Mouse (Mus musculus) skeletal muscle tissue, adult 2 months (tissue): ENCODE measurements around the gene Smim5.

Source experiments
- DNase-seq: peaks from one replicate; pipeline ENCODE4 v3.0.0-alpha.2; 2012; ENCODE audit warnings: low read depth, low spot score

Gene Smim5

DNA sequence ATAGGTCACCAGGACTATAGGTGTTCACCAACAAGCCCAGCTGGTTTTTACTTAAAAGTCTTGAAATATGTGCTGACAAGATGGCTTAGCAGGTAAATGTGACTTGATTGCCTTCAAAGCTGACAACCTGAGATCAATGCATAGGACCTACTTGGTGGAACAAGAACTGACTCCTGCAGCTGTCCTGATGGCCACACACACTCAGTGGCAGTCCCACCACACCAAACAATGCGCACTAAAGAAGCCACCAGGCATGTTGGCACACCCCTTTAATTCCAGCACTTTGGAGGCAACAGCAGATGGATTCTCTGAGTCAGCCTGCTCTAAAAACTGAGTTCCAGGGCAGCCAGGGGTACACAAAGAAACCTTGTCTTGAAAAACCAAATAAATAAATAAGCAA, 22.2 kb downstream of the Smim5 start:
- DNase-seq, result no peak

DNA sequence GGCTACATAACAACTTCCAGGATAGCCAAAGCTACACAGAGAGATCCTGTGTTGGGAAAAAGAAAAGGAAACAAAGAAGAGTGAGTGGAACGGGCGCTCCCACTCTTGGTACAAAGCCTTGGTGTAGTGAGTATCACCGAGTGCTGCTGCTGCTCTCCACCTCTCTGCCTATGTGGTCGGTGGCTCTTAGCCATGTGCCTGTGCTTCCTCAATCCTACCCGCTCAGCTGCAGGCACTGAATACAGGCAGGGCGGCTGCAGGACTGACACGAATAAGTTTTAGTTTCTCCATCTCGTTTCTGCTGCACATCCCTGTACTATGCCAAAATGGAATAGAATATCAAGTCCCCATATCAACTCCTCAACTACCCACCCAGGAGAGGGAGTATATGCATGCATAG, 29.3 kb downstream of the Smim5 start:
- DNase-seq, result no peak

DNA sequence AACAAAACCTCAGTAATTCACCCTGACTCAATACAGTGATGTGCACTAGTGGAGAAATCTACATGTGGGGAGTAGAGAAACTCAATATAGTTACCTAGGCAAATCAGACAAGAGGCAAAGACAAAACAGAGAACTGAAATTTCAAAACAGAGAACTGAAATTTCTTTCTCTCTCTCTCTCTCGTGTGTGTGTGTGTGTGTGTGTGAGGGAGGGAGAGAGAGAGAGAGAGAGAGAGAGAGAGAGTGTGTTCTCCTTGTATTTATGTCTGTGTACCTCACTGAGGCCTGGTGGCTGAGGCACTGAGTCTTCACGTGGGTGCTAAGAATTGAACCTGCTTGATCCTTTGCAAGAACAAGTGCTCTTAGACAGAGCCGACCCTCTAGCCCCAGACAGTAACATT, 30.1 kb downstream of the Smim5 start:
- DNase-seq, result no peak

DNA sequence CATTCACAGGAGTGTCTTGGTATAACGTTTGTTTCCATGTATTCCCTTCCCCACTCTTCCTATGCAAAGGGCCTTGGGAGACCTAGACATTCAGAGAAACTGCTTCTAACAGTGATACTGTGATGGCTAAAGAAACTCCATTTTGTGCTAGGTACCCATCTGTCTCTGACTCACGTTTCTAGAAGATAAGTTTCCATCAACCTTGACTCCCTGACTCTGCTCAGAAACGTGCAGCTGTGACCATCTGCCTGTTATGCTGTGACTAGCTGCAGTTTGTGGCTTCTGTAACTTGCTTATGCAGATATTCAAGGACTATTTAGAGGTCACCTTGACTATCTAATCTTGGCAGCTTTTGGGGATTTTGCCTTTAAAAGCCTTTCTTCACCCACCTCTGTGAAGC, 31.5 kb downstream of the Smim5 start:
- no peak for DNase-seq

DNA sequence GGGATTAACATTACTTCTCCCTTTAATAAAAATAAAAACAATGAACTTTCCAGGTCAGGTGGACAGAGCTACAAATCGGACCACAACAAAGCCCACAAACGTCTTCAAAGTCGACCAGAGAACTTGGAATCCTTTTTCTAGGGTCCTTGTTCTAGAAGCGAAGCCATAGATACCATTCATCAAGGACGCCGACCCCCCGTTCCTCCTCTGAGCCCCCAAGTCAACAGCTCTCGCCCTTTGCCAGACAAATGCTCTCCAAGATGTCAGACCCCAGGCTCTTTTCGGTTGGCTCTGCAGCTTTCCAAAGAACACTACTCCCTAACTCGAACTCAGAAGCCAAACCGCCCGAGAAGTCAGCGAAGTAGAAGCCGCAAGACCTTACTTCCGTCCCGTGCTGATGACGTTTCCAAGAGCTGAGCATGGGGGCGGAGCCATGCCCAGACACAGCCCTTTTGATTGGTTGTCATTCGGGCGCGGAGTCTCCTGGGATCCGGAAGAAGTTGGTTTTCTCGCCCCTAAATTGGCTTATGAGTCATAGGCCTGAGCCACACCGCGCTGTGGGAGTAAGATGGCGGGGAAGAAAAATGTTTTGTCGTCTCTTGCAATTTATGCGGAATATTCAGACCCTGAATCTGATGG, 33.5 kb downstream of the Smim5 start, which contains the start of the genes Sap30bp and Recql5:
Gene Sap30bp, plus strand, starts transcription at position 175 of the 639 bp plus-strand sequence.
Gene Recql5, minus strand, starts transcription at position 370 of the 639 bp plus-strand sequence.
- DNase-seq, result peak; percentile 98

DNA sequence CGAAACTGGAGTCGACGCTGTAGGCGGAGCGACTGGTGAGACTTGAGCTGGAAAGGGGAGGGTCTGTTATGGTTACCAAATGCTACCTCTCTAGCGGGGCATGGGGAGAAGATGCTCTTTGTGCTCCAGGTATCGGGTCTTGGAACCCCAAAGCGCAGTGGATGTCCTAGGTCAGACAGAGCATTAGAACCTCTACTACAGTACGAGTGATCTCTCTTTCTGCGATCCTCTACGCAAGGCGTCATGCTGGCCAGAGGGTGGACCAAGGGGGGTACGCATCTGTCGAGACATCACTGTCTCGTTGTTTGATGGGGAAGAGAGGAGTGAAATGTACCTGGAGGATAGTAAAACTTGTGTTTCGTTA, 34.0 kb downstream of the Smim5 start:
- DNase-seq, result no peak

DNA sequence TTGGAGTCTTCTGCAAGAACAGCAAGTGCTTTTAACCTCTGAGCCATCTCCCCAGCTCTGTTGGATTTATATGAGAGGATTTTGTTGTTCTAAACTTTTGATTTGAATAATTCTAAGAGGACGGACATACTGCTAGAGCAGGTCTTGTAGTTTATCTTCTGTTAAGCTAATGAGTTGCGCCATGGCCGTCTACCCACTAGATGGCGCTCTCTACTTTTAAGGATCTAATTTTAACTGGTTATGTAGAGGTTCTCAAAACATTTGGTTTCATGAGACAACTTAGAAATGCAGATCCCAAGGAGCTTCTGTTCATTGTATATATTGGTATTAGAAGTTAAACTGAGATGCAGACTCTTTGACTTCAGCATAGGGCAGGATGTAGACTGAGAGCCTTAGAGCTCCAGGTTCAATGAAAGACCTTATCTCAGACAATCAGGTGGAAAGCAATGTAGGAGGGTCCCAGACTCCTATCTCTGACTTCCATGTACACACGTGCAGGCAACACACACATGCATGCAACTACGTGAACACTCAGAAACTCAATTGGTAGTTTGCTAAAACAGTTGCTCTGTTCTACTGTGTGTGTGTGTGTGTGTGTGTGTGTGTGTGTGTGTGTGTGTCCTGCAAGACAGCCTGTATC, 40.0 kb downstream of the Smim5 start:
- DNase-seq, result peak; percentile 52

DNA sequence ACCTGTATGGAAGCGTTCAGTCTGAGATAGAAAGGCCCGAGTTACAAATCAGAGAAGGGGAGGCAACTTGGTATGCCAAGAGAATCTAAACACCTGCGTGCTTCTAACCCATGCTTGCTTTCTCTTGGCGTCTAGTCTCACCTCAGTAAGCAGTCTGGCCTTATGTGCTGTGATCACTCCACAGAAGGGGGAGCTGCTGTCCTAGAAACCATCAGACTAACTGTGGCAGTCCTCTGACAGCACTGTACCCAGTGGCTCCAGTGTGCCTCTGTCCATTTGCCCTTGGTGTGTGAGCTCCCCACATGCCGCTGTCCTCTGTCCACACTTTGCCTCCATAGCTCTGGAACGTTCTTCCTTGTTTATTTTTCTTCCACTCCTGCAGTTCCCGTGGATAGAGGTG, 42.2 kb downstream of the Smim5 start:
- DNase-seq, result no peak

DNA sequence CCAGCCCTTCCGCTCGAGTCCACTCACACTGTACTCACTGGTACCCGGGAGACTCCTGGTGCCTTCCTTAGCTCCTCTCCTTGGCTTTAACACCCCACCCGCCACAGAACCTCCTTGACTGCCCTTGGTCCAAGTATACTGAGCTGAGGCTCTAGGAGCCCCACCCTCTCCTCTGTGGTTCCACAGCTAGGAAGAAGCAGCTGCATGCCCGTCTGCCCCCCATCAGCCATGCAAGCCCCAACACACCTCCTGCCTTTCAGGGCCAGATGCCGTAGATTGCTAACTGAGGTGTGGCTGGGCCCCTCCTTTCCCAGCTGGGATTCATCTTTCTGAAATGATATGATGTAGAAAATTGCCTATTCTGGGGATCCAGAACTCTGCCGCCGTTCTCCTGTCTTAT, 45.5 kb downstream of the Smim5 start:
- DNase-seq, result no peak

DNA sequence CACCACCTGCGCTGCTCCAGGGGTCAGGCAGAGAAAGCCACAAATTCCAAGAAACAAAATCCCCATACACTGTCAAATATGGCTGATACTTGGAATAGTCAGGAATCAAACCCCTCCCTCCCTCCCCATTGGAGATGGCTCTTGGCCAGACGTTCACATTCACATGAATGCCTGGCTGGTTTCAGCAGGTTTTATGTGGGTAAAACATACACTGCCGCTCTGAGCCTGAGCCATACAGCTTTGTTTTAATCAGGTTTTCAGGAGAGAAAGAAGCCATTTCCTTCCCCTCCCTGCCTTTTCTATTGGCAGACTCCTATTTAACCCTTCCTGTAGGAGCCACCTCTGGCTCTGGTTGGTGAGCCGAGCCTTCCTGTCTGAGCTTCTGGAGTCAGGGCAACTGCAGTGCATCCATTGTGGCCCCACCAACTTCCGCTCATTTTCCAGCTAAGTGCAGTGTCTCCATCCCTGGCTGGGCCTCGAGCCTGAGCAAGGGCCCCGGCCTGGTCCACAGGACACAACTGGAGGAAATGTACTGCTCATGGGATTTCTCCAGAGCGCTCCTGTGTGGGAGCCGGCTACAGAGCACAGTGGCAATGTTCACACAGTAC, 46.6 kb downstream of the Smim5 start:
- no peak for DNase-seq

DNA sequence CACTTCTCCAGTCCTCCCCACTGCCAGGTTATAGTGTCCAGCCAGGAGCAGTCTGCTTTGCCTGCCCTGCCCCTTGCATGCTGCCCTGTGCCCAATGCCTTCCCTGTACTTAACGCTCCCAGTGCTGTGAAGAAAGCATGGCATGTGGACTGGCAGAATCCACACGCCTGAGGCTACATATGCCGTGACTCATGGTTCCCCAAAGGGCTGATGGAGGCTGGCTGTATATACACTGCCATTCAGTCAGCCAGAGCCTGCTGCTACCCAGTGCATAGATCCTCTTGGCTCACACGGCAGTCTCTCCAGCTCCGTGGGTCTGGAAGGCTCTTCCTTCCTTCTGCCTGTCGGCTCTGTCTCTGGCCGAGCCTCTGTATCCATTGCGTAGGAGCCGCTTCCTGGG, 48.5 kb downstream of the Smim5 start:
- no peak for DNase-seq

DNA sequence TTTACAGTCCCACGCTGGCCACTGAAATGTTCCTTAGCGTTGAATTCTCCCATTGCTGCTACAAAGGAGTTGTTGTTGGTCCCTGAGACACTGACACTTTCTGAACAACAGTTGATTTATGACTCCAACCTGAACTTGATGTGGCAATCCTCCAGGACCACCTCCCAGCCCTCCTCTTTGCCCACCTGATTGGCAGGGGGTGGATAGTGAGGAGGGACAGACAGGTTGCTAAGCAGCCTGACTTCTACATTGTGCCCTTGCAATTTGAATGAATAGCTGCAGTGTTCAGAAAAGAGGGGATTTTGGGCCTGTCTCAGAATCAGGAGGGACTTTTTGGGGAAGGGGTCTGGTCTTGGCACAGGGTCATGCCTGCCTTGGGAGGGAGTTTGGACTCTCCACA, 51.0 kb downstream of the Smim5 start:
- no peak for DNase-seq

DNA sequence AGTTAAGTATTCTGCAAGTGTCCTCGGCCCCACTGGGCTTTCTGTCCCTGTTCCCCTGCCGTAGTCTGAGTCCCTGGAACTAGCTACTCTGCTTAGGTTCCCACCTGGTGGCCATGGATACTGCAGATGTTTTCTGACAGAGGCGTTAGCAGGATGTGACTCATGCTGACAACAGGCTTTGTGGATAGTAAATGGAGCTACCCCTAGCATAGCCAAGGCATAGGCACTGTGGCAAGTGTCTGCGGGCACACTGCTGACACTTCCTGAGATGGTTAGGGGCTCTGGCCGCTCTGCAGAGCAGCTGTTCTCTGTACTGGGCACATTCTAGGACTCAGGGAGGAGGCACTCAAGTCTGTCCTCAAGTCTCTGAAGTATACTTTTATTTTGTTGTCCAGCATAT, 54.9 kb downstream of the Smim5 start:
- DNase-seq, result no peak

DNA sequence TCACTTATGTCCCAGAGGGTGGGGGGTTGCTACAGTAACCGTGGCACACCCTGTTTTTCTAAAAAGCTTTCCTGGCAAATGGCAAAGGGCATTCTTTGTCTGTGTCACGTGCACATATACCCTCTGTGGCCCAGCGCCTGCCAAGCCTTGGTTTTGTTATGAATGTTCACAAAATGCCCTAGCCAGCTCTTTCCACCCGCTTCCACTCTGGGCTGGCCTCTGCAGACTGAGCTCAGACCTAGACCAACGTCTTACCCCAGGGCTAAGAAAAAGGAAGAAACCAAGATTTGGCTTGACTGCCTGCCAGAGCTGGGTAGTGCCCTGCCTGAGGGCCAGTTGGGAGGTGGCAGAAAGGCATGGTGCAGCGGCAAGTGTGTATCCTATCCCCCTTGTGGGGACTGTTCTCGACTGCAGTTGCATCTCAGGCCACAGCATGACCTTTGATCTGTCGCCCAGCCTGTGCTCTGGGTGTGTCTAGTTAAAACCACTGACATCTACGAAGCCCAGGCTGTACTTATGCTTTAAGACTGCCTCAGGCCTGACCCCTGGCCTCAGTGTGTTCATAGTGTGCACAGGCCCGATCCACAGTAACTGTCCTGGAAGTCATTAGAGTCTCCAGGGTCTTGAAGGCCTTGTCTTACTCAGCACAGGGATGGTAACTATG, 55.6 kb downstream of the Smim5 start:
- DNase-seq, result peak; percentile 44
